Mouse (Mus musculus) erythroblast, embryonic 14.5 days (primary cell): ENCODE measurements at regions not wholly inside any gene's neighbourhood (a gene's known extent, or its start where the extent isn't known, plus 50 kb on each side); places are given as distances from the start of the nearest gene placed in this dataset.

ENCODE experiments used
- H3K27me3 ChIP-seq: 2 replicates; pipeline ENCODE4 v1.6.1; 2012; ENCODE audit warnings: inconsistent platforms; ENCODE audit not compliant: control insufficient read depth
- H3K36me3 ChIP-seq: 2 replicates; pipeline ENCODE4 v1.6.1; 2012; ENCODE audit warnings: mild to moderate bottlenecking, inconsistent platforms; ENCODE audit not compliant: control insufficient read depth
- H3K4me1 ChIP-seq: 2 replicates; pipeline ENCODE4 v1.6.1; 2012; ENCODE audit warnings: inconsistent platforms; ENCODE audit not compliant: control insufficient read depth
- H3K4me3 ChIP-seq: replicated peaks from 2 replicates; pipeline ENCODE3; 2012; ENCODE audit warnings: moderate library complexity, mild to moderate bottlenecking, inconsistent platforms
- H3K9me3 ChIP-seq: 2 replicates; pipeline ENCODE4 v1.6.1; 2012; ENCODE audit warnings: low read length, inconsistent platforms, mixed read lengths; ENCODE audit not compliant: control insufficient read depth
- GATA1 ChIP-seq: IDR thresholded peaks from 2 replicates; pipeline ENCODE4 v1.6.1; 2012; ENCODE audit warnings: low read length, inconsistent platforms, mixed read lengths
- TAL1 ChIP-seq: IDR thresholded peaks from 3 replicates; pipeline ENCODE4 v1.6.1; 2012; ENCODE audit warnings: low read length, inconsistent platforms, mixed read lengths

DNA sequence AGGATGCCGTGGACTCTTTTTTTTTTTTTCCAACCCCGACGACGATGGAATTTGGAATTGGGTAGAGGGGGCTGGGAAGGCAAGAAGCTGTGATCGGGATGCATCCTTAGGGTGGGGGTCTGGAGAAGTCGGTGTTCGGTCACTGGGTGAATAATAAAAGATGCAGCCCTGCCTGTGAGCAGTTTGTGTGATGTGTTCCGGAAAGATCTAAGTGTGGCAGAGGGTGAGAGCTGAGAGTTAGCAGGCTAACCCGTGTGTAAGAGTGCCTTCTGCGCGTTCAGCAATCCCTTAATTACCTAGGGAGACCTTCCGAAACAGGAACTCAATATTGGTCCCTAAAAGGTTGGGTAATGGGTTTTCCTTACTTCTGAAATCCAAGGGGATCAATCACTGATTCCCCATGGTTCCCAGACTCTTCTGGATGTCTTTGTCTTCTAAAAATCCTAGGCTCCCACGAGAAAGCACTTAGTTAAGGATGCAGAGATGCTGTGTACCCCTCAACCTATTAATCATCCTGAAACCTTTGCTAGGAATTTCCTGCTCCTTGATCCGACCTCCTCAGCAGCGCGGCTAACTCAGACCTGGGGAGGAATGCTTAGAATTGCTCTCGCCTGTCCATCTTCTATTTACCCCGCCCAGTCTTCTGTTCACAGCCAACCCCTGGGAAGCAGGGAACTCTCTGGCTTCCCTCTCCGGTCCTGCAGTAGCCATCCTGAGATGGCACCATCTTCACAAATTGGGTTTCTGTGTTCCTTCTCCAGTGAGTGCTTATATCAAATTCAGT, 87.0 kb upstream of the Sertad2 start:
- H3K4me3 ChIP-seq: peak overlapping the region; percentile 59
- H3K4me1 ChIP-seq: peaks cover 11% of the 10 kb centered on the region
- TF ChIP-seq TAL1: no peak
- no peak for TF ChIP-seq GATA1
- peaks cover 43% of the 10 kb centered on the region for H3K27me3 ChIP-seq
- no peaks in the 10 kb centered on the region for H3K9me3 ChIP-seq
- H3K36me3 ChIP-seq: no peaks in the 10 kb centered on the region

DNA sequence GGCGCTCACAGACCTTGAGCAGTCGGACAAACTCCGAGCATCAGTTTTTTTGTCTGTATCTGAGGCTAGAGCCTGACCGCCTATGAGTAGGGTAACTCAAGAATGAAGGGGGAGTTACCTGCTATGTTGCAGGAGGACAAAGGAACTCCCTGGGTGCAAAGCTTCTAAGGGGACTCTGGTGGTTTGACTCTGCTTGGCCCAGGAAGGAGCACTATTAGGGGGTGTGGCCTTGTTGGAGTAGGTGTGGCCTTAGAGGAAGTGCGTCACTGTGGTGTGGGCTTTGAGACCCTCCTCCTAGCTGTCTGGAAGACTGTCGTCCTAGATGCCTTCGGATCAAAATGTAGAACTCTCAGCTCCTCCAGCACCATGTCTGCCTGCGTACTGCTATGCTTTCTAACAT, 83.9 kb upstream of the Sertad2 start:
- no peak for TF ChIP-seq TAL1
- TF ChIP-seq GATA1: no peak
- Histone ChIP-seq H3K4me1 (peaks cover 16% of the 10 kb centered on the region), H3K36me3 (no peaks in the 10 kb centered on the region), H3K9me3 (no peaks in the 10 kb centered on the region), H3K4me3 (no peak overlapping the region), H3K27me3 (peaks cover 39% of the 10 kb centered on the region)

DNA sequence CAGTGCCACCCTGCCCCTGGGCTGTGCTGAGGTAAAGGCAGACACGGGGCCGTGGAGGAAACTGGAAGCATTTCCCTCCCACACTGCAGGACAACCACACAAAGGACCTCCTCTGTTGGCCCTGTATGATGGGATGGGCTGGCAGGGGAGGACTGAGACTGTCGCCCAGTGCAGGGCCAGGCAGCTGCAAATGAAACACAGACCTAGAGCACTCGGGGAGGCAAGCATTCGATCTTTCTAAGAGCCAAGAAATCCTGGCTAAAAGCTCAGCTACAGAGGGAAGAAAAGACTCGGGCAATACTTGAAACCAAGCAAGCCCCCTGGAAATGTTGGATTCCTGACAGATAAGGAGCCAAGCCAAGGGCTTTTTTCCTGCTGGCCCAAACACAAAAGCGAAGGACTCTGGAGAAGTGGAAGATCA, 82.5 kb upstream of the Sertad2 start:
- Histone ChIP-seq H3K36me3 (no peaks in the 10 kb centered on the region), H3K4me1 (peaks cover 9% of the 10 kb centered on the region), H3K27me3 (peaks cover 26% of the 10 kb centered on the region), H3K4me3 (no peak overlapping the region), H3K9me3 (no peaks in the 10 kb centered on the region)
- no peak for TF ChIP-seq GATA1
- no peak for TF ChIP-seq TAL1

DNA sequence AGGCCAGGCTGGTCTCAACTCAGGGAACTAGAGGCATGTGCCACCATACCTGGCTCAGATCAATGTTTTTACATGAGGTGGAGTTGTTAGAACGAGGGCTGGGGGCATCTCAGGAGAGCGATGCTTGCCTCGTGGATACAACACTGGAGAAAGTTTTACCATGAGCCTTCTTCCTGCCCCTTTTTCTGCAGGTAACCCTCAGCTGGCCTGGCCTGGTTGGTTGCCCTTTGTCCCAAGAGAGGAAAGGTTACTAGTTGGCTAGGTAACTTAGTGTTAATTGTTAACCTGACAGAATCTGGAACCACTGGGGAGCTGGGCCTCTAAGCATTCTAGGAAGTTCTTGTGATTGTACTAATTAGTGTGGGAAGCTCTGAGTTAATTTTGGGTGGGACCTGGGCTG, 81.0 kb upstream of the Sertad2 start:
- H3K36me3 ChIP-seq: no peaks in the 10 kb centered on the region
- TF ChIP-seq TAL1 (no peak), GATA1 (no peak)
- H3K4me1 ChIP-seq: peaks cover 5% of the 10 kb centered on the region
- H3K27me3 ChIP-seq: peaks cover 10% of the 10 kb centered on the region
- no peaks in the 10 kb centered on the region for H3K9me3 ChIP-seq
- no peak overlapping the region for H3K4me3 ChIP-seq

DNA sequence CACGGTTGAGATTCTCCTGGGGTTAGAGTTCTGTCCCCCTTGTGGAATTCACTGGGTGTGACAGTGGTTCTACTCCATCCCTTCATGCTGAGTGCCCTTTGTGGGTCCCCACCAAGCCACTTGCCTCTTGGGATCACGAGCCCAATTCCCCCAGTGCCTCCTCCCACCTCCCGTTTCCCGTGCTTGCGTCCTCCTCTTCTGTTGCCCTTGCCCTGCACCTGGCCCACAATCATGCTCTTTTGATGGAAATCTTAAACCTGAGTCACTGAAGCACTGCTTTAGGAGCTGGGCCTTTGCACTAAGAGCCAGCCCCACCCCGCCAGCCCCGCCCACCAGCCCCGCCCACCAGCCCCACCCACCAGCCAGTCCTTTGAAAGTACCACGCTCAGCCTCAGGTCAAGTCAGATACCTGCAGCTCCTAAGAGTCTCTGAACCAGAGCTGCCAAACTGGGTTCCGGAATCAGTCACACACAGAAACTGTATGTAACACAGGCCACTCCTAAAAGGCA, 79.8 kb upstream of the Sertad2 start:
- H3K27me3 ChIP-seq: no peaks in the 10 kb centered on the region; the same call in 1 of the 2 replicates

DNA sequence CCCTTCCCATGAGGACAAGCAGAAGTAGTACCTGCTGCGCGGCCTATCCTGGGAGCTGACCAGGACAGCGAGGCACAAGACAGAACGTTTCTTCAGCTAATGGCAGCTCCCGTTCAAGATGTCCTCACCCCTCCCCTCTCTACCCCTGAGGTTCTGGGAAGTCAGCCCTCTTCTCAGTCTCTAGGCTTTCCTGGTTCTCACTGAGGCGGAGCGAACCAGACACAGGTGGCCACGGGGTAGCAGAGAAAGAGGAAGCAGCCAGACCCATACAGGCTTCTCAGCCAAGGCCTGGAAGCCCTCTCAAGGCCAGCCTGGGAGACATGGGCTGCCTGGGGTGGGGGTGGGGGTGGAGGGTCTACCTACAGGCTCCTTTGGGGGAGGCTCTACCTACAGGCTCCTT, 78.5 kb upstream of the Sertad2 start:
- no peaks in the 10 kb centered on the region for H3K36me3 ChIP-seq
- no peaks in the 10 kb centered on the region; the same call in 1 of the 2 replicates for H3K27me3 ChIP-seq
- H3K9me3 ChIP-seq: no peaks in the 10 kb centered on the region
- peaks cover 7% of the 10 kb centered on the region for H3K4me1 ChIP-seq
- TF ChIP-seq TAL1: no peak
- no peak overlapping the region for H3K4me3 ChIP-seq

More for the DNA sequence above, 79.8 kb upstream of the Sertad2 start:
- Histone ChIP-seq H3K9me3 (no peaks in the 10 kb centered on the region), H3K36me3 (no peaks in the 10 kb centered on the region), H3K4me1 (peaks cover 5% of the 10 kb centered on the region), H3K4me3 (no peak overlapping the region)
- TF ChIP-seq GATA1: no peak
- TF ChIP-seq TAL1: no peak

DNA sequence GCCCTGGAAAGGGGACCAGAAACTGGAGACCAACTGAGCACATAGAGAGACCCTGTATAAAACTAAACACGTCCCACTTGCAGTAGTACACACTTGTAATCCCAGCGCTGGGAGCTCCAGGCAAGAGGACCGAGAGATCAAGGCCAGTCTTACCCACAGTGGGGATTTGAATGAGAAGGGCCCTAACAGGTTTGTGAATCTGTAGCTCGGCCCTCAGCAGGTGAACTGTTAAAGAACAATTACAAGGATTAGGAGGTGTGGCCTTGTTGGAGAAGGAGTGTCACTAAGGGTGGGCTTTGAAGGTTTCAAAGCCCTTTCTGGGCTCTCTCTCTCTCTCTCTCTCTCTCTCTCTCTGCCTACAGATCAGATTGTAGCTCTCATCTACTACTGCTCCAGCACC, 76.5 kb upstream of the Sertad2 start:
- no peak overlapping the region for H3K4me3 ChIP-seq
- H3K27me3 ChIP-seq: no peaks in the 10 kb centered on the region; the same call in 1 of the 2 replicates
- no peaks in the 10 kb centered on the region for H3K9me3 ChIP-seq
- peaks cover 7% of the 10 kb centered on the region for H3K4me1 ChIP-seq
- TF ChIP-seq TAL1 (no peak), GATA1 (no peak)
- no peaks in the 10 kb centered on the region for H3K36me3 ChIP-seq

DNA sequence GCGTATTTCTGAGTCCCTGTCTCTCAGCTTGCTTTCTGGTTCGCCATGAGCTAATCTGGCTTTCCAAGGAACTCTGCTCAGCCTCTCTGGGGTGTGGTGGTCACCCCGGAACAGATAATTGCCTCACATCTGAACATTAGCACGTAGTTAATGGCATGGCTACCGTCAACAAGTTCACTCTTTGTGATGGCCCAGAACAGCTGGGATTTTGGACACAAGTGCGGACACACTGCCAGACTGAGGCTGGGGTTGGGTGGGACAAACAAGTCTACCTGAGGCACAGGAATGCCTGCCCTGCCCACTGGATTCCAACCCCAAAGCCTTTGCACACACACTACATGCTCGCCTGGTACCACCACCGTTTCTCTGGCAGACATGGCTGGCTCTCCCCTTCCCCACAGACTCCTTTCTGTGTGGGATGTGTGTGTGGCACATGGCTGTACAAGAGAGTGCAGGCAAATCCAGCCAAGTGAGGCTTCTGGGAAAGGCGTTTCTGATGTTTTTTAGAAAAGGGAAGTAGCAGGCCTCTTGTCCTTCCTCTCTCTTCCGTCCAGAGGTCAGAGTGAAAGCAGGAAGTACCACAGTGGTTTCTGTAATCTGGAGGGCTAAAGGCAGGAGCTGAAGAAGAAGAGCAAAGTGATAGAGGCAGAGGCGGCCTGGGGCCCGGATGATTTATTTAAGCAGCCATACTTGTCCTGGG, 74.6 kb upstream of the Sertad2 start:
- Histone ChIP-seq H3K9me3 (no peaks in the 10 kb centered on the region), H3K4me3 (no peak overlapping the region), H3K4me1 (peaks cover 4% of the 10 kb centered on the region), H3K36me3 (no peaks in the 10 kb centered on the region), H3K27me3 (no peaks in the 10 kb centered on the region; the same call in 1 of the 2 replicates)
- TF ChIP-seq TAL1 (no peak), GATA1 (no peak)

DNA sequence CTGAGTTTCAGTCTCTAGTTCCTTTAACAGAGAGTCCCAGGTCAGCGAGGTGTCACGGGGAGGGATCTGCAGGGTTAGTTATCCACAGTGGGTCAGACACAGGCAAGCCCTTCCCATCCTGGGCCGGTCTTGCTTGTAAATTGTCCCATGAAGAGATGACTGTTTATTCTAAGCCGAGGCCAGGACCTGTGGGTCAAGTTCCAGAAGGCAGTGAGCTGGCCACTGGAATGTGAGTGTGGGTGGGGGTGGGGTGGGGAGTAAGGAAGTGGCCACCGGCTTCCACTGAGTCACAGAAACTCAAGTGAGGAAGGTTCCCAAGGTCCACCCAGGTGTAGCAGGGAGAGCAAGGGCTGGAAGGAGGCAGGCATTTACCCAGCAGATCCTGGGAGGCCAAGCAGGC, 73.7 kb upstream of the Sertad2 start:
- peak overlapping the region; percentile 16 for H3K4me3 ChIP-seq
- H3K4me1 ChIP-seq: peaks cover 2% of the 10 kb centered on the region; the same call in 1 of the 2 replicates
- TF ChIP-seq GATA1: no peak
- TF ChIP-seq TAL1: no peak
- no peaks in the 10 kb centered on the region; the same call in 1 of the 2 replicates for H3K27me3 ChIP-seq
- no peaks in the 10 kb centered on the region for H3K9me3 ChIP-seq
- no peaks in the 10 kb centered on the region for H3K36me3 ChIP-seq
